Mouse (Mus musculus) kidney, postnatal 25 days (tissue): ENCODE measurements around the gene Edc3.
"Not testable (repeated sequence)": the region's sequence is repeated elsewhere in the genome, so short reads cannot be mapped to it uniquely, and the experiment has no call there.

ENCODE experiments used
- DNase-seq, 2 experiments: peaks; one replicate each; pipeline ENCODE4 v3.0.0; 2021; ENCODE audit warnings: mixed read lengths in 2 of 2

Gene Edc3

DNA sequence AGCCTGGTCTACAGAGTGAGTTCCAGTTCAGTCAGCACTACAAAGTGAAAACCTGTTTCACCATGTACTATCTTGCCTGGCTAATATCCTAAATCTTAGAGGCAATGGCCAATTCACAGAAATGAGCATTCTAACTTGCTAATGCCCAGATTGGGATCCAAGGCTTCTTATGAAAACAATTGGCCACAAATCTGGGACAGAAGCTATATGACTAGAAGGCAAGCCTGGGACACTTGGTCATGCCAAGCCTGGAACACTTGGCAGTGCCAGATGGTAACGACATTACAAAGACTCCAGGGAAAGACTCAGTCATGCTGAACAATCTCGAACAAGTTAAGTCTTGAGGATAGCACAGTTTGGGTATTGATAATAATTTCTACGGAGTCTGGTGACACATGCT is 1.8 kb upstream of the Edc3 start:
- DNase-seq = no peak

DNA sequence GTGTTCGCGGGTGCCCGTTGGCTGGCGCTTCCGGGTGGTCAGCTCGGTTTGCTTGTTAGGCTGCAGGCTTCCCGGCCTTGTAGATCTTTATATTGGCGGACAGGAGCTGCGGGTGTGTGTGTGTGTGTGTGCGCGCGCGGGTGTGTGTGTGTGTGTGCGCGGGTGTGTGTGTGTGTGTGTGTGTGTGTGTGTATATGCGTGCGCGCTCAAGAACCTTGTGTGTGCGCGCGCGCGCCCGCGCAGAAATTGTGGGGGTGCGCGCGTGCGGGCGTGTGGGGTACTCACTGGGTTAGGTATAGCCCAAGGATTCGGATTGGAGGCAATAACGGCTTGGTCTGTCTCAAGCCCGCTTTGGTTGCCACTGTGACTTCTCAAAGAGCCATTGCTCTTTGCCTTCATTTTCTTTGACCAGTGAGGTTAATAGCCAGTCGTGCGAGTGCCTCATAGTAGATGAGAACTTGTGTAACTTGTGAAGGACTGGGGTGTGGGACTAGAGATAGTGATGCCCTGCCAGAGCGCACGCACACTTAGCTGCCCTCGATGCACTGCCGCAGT is 457 bp downstream of the Edc3 start:
- DNase-seq = peak; percentile 32 to 54

DNA sequence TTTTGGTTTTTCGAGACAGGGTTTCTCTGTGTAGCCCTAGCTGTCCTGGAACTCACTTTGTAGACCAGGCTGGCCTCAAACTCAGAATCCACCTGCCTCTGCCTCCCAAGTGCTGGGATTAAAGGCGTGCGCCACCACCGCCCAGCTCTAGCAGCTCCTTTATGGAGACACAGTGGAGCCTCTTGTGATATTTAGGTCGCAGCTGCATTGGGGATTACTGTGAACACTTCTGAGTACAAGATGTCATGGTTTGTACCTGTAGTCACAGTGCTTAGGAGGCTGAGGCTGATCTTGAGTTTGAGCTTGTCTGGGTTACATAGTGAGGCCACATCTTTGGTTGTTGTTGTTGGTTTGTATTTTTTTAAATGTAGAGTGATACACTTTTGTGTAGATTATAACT is 1.9 kb downstream of the Edc3 start:
- DNase-seq = not testable (repeated sequence)

DNA sequence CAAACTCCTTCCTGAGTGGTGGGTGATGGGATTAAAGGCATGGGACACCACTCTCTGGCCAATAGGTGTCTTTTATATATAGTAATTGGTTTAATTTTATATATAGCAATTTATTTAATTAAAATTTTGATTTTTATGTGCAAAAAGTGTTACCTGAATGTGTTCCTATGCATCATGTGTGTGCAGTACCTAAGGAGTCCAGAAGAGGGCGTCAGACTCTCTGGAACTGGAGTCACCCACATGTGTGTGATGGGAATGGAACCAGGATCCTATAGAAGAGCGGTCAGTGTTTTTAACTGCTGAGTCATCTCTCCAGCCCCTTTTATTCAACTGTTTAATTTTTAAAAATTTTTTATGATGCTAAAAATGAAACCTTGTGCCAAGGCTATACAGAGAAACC is 3.9 kb downstream of the Edc3 start:
- DNase-seq = no peak

DNA sequence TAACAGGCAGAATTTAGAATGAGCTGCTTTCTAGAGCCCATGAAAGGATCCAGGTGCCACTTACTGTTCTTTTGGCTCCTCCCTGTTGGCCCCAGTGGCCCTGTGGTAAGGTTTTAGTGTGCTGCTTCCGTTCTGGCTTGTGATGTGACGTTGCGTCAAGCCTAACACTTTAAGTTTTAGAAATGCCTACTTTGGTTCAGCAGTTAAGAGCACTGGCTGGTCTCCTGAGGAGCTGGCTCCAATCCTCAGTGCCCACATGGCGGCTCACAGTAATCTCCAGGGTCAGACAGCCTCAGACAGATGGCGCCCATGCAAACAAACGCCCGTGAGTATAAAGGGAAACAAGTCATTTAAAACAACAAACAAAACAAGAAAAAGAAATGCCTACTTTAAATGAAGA is 10.1 kb downstream of the Edc3 start:
- no peak for DNase-seq

DNA sequence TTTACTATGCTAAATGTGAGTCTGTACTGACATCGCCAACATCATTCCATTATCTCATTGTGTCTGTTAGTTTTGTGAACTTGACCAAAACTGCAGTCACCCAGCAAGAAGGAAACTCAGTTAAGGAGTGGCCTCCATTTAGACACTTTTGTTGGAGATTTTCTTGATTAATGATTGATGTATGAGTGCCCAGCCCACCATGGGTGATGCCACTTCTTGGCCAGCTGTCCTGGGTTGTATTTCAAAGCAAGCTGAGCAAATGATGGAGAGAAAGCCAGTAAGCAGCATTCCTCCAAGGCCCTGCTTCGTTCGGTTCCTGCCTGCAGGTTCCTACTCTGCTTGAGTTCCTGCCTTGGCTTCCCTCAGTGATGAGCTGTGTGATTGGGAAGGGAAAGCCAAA is 12.4 kb downstream of the Edc3 start:
- no peak for DNase-seq

DNA sequence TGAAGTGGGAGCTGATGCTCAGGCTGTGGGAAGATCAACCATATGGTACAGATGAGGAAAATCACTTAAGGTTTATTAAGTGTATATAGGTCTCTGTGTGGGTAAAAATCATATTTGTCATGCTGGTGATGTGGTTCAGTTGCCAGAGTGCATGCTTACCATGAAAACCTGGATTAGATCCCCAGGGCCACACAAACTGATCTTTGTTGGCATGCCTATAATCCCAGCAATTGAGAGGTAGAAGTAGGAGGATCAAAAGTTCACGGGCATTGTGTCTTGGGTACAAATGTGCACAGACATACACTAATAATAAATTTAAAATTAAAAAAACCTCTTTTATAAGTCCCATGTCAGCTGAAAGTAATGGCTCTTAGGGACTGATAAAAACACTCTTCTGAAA is 14.0 kb downstream of the Edc3 start:
- DNase-seq = no peak

DNA sequence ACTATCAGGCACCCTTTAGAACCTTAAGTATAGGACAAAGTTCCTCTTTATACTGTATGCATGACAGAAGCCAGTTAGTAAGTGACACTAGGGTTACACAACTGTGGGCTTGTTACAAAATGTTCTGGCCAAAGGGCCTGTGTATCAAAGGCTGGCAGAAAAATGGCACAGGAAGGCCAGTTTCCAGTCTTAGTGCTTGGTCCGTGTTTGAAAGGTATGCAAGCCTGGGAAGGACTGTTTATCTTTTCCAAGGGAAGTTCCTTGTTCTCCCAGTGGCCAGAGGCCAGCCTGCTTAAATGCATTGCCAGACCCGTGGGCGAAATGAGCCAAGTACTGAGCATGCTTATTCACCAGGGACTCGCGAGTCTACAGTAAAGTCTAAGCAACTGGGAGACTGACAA is 15.0 kb downstream of the Edc3 start:
- DNase-seq = peak; percentile 69 to 91

DNA sequence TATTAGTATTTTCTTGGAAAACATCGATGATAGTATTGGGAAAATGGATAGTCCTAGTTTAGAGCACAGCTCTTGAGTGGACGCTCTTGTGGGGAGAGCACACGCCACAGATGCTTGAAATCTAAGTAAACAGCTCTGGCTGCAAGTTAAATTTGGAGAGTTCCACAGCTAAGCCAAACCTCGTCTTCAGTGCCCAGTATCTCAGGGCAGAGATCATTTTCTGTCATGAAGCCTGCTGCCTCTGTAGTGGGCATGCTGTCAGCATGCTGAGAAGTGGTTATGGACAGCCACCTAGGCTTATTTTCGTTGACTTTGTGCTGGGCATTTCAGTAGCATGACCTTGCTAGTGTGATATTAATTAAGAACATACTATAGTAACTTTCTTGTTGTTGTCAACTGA is 15.5 kb downstream of the Edc3 start:
- no peak for DNase-seq

DNA sequence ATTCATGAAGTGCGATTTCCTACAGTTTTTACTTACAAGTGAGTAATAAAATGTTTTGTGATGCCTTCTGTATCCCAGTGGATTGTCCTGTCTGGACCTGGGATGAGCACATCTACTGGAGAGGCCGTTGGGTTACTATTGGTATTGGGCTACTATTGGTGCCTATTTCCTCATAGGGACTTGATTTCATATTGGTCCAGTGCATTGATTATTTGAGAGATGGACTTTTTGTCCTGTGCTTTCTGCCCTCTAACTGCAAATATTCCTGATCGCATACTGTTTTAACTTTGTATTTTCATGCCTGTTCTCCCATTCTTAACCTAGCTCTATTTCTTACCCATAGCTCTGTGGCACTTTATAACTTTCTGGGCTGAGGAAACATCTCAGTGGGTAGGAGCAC is 16.4 kb downstream of the Edc3 start:
- DNase-seq = no peak

DNA sequence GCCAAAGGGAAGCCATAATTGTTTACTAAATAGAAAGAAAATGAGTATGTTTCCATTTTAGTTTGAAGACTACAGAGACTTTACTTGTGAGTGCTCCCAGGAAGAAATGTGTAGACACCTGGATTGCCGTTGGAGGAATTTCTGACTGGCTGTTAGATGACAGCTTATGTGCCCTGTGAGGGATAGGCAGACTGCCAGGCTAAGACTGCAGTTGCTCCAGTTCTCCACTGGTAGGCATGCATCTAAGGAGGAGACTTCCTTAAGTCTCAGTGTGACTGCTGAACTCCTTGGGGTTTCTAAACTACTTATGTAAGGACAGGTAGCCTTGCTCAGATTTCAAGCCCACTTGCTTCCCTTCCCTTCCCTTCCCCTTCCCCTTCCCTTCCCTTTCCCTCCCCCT is 20.0 kb downstream of the Edc3 start:
- DNase-seq = no peak

DNA sequence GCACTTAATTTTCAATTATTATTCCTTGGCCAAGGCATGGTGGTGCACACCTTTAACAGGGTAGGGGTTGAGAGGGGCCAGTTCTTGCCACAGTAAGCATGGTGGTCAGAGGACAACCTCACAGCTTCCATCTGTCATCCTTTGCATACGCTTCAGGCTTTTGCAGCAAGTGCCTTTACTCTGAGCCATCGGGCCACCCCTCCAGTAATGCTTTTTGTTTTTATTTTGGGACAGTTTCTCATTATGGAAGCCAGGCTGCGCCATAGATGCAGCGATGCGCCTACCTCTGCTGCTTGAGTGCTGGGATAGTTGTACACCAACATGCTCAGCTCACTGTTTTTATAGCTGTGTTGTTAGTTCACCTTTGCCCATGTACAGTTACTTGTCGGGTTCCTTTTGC is 25.3 kb downstream of the Edc3 start:
- DNase-seq = no peak

DNA sequence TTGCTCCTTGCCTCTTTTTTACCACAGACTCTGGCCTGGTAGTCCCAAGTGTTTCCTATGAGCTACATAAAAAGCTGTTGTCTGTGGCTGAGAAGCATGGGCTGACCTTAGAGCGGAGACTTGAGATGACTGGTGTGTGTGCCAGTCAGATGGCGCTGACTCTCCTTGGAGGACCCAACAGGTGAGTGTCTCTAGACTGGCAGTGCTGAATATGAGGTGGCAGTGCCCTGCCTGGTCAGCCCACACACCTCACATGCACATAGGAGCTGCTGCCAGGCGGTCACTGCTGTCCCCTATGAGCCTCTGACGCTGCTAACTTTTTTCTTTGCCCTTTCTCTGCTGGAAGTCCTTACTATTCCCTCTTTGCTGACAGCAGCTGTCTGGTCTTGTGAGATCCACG is 31.5 kb downstream of the Edc3 start:
- no peak for DNase-seq

DNA sequence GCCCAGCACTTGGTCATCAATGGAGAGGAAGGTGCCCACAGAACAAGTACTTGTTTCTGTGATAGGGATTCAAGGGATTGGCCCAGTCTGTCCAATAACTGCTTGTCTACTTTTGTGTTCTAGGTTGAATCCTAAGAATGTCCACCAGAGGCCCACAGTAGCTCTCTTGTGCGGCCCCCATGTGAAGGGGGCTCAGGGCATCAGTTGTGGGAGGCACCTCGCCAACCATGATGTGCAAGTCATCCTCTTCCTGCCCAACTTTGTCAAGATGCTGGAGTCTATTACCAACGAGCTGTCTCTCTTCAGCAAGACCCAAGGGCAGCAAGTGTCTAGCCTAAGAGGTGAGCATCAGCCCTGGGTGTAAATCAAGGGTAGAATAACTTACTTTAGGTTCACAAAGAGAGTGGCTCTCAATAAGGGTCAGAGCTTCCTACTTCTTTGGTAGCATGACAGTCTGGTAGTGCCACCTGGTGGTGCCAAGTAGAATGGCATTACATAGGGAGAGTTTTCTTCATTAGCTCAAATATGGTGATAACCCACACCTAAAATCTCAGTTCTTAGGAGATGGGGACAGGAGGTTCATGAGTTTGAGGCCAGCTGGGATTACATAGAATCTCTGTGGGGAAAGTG is 36.2 kb downstream of the Edc3 start:
- DNase-seq = peak in 1 of 2 experiments; percentile 48

DNA sequence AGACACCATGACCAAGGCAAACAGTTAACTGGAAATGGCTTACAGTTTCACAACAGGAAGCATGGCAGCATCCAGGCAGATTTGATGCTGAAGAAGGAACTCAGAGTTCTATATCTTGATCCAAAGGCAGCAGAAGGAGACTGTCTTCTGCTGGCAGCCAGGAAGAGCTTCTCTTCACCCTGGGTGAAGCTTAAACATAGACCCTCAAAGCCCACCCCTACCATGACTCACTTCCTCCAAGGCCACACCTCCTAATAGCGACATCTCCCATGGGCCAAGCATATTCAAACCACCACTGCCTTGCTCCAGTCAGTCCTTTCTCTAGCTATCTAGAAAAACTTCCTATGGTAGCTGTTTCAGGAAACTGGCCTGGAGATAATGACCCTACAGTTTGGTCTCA is 38.7 kb downstream of the Edc3 start:
- DNase-seq = no peak

DNA sequence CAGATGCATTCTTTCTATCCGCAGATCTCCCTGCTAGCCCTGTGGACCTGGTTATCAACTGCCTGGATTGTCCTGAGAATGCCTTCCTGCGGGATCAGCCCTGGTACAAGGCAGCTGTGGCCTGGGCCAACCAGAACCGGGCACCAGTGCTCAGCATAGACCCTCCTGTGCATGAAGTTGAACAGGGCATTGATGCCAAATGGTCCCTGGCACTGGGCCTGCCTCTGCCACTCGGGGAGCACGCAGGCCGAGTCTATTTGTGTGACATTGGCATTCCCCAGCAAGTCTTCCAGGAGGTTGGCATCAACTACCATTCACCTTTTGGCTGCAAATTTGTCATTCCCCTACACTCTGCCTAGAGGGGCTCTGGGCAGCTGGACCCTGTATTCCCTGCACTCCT is 39.8 kb downstream of the Edc3 start:
- peak; percentile 57 to 74 for DNase-seq

DNA sequence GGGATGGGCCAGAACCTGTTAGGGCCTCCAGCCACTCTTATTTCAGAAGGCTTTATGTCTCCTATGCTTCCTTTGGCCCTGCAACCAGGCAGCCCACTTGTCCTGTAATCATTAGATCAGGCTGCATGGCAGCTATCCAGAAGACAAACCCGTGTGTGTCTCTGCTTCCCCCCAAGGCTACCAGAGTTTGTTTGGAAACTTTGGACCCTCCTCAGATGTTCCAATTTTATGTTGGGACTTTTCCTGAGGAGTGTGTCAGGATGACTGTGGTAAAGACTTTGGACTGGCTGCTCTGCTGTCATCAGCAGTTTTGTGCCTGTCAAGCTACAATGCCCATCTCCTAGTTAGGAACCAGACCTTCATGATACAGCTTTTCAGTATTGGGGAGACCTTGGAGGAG is 40.5 kb downstream of the Edc3 start:
- peak; percentile 70 to 79 for DNase-seq

DNA sequence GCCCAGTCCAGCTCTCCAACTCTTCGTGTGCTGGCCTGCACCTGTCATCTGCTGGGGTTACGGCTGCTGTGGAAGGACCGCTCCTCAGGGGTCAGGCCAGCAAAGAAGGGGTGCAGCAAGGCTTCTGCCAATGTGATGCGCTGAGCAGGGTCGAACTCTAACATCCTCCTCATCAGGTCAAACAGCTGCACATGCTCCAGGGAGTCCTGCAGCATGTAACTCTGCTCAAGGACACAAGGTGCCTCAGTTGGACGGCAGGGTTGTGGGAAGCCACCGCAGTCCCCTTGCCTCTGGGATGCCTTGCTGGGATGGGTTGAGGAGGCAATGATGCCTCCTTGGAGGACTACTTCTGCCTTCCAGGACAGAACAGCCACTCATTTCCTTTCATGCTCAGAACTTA is 42.6 kb downstream of the Edc3 start:
- peak in 1 of 2 experiments; percentile 33 for DNase-seq

DNA sequence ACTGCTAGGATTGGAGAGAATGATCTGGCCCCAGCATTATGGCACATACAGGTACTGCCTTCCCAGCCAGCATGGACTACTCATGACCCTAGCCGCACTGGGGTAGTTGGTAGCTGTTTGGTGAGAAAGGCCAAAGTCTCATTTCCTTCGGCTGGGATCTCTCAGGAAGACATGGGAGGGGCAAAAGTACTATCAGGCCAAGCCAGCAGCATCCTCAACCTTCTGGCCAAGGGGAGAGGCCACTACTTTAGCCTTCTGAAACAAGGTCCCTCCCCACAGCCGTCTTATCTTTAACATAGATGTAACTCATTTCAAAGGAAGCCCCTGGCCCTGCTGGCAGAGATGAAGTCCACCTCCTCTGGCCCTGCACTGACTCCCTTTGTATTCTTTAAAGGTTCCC is 49.2 kb downstream of the Edc3 start:
- peak in 1 of 2 experiments; percentile 52 for DNase-seq

DNA sequence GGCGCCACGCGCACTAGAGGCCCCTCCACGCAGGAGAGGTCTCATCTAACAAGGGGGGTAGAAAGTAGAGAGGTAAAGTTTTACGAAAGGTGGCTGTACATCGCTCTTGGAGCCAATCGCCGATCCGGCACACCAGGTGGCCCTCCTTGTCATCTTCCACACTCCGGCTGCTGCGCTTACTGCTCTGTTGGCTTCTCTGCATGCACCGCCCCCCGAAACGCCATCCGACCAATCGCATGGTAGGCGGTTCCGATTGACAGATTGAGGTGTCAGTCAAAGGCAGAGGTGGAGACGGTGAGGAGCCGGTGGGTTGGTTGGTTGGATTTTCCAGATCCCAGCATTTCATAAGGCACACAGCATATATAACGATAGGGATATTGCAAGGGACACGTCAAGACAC is 50.2 kb downstream of the Edc3 start:
- peak in 1 of 2 experiments; percentile 50 for DNase-seq

DNA sequence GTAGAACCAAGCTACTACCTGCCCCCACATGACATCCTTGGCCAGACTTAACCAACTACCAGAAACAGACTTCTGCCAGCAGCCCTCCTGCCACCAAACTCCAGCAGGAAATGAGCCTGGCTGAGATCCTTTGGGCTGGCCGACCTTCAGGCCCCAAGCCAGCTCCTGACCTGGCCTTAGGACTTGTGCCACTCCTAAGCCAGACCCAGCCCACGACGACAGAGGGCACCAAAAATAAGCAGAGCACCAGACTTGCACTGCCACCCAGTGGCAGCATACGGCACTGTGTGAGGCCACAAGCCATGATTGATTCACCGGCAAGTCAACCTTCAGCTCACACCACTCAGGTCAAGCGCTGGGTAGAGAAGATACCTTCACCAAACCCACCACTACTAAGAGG is 50.9 kb downstream of the Edc3 start:
- peak; percentile 89 to 93 for DNase-seq

DNA sequence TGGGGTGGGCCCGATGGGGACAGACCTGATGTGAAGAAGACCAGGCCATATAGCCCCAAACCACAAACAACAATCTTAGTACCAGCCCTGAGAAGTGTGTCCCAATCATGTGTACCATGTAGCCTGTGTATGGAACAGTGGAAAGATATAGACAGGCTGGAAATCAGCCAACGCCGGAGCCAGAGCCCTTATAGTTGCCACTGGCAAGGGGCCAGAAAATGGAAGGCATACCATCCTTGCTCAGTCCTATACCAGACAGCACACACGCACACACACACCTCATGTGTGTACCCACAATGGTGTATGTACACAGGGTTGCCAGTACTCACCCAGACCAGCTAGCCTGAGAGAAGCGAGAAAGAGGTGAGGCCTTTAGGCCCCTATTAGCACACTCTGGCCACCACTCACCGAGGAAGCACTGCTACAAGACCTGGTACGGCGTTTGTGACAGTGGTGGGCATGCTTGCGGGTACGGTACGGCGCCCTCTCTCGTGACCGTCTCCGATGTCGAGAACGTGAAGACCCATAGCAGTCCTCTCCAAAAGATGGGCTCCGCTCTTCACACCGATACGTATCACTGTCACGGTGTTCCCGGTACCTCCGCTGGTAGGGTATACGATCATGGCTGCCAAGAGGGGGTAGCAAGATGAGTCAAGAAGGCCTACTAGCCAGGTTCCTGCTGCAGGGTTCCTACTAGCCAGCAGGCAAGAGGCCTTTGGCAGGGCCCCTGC is 52.2 kb downstream of the Edc3 start:
- DNase-seq = peak in 1 of 2 experiments; percentile 45

DNA sequence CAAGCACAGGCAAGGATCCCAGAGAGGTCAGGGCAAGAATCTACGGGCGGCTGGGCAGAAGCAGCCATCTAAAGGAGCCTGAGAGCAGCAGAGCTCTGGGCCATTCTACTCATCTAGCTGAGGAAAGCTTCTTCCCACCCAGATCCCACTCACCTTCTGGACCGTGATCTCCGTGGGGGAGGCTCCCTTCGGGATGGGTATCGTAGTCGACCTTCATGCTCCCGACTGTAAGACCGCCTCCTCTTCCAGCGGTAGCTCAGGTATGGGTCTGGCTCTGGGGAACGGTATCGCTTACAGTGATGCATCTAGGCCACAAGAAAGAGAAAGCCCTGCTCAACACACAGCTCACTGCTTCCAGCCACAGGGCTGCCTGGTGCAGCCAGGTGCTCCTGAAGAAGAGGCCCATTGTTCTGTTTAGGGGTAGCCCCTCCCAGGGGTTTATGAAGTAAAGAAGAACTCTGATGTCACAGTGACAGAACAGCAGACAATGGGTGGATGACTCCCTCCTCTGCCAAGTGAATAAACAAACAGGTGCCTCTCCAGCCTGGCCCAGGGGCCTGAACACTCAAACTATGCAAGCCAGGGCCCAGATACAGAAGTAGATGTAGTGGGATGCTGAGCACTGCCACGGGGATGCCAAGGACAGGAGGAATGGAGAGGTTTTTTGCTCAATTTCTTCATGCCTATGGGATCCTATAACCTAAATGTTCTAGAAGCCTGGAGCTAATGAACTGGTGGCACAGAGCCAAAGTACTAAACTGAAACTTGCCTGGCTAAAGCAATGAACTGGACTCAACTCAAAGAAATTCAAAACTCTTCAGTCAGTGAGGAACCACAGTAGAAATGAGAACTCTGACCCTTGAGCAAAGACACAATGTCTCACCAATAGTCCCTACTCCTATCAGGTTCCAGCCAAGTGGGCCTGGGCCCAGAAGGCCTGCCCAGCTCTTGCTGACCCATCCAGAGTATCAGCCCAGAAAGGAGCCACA is 53.5 kb downstream of the Edc3 start:
- peak; percentile 54 to 81 for DNase-seq
